Mouse (Mus musculus): ENCODE measurements at regions not wholly inside any gene's neighbourhood (a gene's known extent, or its start where the extent isn't known, plus 50 kb on each side); places are given as distances from the start of the nearest gene placed in this dataset.

DNA sequence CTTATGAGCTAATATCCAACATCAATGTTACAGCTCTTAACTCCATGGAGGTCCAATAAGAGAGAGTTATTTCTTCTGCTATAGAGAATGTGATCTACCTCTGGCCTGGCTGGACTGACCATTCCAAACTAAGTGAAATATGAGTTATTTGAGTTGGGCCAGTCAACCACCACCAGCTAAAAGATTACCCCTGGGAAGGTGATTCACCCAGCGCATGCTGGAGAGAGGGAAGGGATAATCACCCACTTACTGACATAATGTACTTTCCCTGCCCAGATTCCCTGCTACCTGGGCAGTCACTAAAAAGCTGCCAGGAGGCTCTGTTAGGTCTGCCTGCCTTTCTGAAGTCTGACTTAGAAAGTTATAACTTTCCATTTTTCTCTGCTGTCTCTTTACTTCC is 216.8 kb downstream of the Hhipl2 start:
- Histone ChIP-seq H3K4me3 (no peak overlapping the region), H3K9me3 (no peaks in the 10 kb centered on the region), H3K27me3 (replicated peaks) (no peaks in the 10 kb centered on the region), H3K9ac (no peak overlapping the region), H3K4me2 (replicated peaks) (no peak overlapping the region), H3K36me3 (no peaks in the 10 kb centered on the region), H3K27ac (no peak overlapping the region), H3K4me1 (no peaks in the 10 kb centered on the region)
- WGBS, result 81% methylated on average over 1 of the region's 1 CpGs
- no peak for ATAC-seq (ENCODE audit: low FRiP score, low read depth)

DNA sequence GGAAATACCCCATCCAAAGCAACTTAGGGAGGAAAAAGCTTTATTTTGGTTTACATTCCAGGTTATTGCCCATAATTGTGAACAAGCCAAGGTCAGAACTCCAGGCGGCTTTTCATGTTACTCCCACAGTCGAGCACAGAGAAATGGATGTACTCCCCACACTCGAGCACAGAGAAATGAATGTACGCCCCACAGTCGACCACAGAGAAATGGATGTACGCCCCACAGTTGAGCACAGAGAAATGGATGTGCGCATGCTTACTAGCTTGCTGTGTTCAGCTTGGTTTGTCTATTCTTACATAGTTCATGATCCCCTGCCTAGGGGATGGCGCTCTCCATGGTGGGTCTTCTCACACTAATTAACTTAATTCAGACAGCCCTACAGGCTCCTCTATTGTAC is 219.2 kb downstream of the Hhipl2 start:
- ATAC-seq (ENCODE audit: low FRiP score, low read depth), result no peak
- WGBS, result 72% methylated on average over 8 of the region's 8 CpGs
- Histone ChIP-seq H3K9me3 (no peaks in the 10 kb centered on the region), H3K4me3 (no peak overlapping the region), H3K4me2 (replicated peaks) (no peak overlapping the region), H3K9ac (no peak overlapping the region), H3K36me3 (no peaks in the 10 kb centered on the region), H3K4me1 (no peaks in the 10 kb centered on the region), H3K27me3 (replicated peaks) (no peaks in the 10 kb centered on the region), H3K27ac (no peak overlapping the region)

DNA sequence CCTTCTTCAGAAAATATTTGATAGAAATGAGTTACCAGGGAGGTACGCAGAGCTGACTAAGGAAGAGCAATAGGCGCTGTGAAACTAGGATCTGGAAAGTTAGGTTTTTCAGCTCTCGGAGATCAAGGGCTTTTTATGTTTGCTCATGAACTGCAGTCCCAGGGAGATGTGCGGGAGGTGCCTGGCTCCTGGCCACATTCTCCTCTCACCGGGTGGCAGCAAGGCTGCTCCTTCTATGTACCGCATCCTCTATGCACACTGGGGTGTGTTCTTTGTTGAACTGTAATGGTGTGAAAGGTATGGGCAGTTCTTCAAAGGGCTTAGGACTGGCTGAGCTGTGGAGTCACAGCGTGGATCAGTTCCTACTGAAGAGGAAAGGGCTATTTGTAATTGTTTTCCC is 221.3 kb downstream of the Hhipl2 start:
- ATAC-seq (ENCODE audit: low FRiP score, low read depth), result no peak

DNA sequence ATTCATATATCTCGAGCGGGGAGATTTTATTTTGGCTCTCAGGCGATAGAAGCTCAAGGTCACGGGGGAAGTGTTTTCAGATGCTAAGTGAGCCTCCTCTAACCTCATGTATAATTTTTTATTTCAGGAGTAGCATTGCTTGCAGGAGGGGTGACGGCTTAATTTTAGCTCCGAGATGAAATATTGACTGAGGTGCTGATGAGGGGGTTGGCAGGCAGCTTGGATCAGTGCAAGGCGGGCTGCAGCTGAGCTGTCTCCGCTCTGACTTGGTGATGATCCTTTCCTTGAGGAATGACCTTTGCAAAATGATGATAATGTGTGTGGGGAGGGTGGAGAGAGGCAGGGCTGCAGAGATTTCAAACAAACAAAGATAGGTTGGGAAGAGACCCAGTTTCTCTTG is 222.6 kb downstream of the Hhipl2 start:
- Histone ChIP-seq H3K4me2 (replicated peaks) (no peak overlapping the region), H3K27ac (no peak overlapping the region), H3K4me1 (no peaks in the 10 kb centered on the region), H3K36me3 (no peaks in the 10 kb centered on the region), H3K4me3 (no peak overlapping the region), H3K27me3 (replicated peaks) (no peaks in the 10 kb centered on the region), H3K9ac (no peak overlapping the region), H3K9me3 (no peaks in the 10 kb centered on the region)
- ATAC-seq (ENCODE audit: low FRiP score, low read depth), result no peak
- 76% methylated on average over 8 of the region's 8 CpGs for WGBS

More for the DNA sequence above, 221.3 kb downstream of the Hhipl2 start:
- H3K27ac ChIP-seq, result no peak overlapping the region
- H3K36me3 ChIP-seq, result no peaks in the 10 kb centered on the region
- WGBS, result 38% methylated on average over 7 of the region's 7 CpGs
- H3K9me3 ChIP-seq, result no peaks in the 10 kb centered on the region
- no peaks in the 10 kb centered on the region for H3K4me1 ChIP-seq
- no peak overlapping the region for H3K4me2 ChIP-seq (replicated peaks)
- H3K9ac ChIP-seq, result no peak overlapping the region
- no peaks in the 10 kb centered on the region for H3K27me3 ChIP-seq (replicated peaks)
- no peak overlapping the region for H3K4me3 ChIP-seq

DNA sequence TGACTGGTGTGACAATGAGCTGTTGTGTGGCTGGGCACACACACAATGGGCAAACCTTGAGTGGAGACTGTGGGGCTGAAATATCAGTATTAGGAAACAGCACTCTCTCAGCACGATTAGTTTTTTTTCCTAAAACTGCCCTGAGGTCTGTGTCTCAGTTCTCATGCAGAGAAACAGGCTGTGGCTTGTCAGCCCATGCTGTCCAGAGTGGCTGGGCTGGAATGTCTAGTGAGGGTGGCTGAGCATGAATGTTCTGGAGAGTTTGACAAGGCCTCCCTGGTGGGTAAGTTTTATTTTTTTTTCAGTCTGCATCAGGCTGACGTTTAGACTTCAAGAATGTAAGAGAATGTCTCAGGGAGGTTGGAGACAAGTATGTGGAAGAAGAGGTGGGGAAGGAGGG is 226.0 kb downstream of the Hhipl2 start:
- Histone ChIP-seq H3K4me2 (replicated peaks) (no peak overlapping the region), H3K9ac (no peak overlapping the region), H3K9me3 (no peaks in the 10 kb centered on the region), H3K36me3 (no peaks in the 10 kb centered on the region), H3K4me3 (no peak overlapping the region), H3K4me1 (no peaks in the 10 kb centered on the region), H3K27me3 (replicated peaks) (no peaks in the 10 kb centered on the region), H3K27ac (no peak overlapping the region)
- ATAC-seq (ENCODE audit: low FRiP score, low read depth), result no peak
- WGBS, result 65% methylated on average over 2 of the region's 2 CpGs

GRCm38 (mm10) chr1:183653878-183654277 is 235.9 kb downstream of the Hhipl2 start:
- Histone ChIP-seq H3K4me2 (replicated peaks) (no peak overlapping the region), H3K9me3 (no peaks in the 10 kb centered on the region), H3K4me1 (no peaks in the 10 kb centered on the region), H3K4me3 (no peak overlapping the region), H3K9ac (no peak overlapping the region), H3K36me3 (no peaks in the 10 kb centered on the region), H3K27me3 (replicated peaks) (no peaks in the 10 kb centered on the region), H3K27ac (no peak overlapping the region)
- WGBS, result 76% methylated on average over 6 of the region's 6 CpGs
- ATAC-seq (ENCODE audit: low FRiP score, low read depth), result no peak

DNA sequence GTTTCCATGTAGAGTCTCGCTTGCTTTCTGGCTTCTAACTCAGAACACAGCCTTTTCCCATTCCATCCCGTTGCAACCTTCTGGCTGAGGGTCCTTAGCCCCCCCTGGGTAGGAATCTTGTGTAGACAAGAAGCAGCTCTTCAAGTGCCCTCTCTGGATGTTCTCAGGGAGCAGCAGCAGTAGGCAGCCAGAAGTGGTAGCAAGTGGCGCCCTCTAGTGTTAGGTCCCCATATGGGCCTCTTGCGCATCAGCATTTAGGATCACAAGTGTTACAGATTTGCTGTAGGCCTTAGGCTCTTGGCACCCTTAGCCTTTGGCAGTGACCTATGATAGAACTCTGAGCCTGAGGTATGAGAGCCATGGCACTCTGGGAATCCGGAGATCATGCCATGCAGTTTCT is 239.0 kb downstream of the Hhipl2 start:
- WGBS, result 58% methylated on average over 5 of the region's 5 CpGs
- Histone ChIP-seq H3K27ac (no peak overlapping the region), H3K27me3 (replicated peaks) (no peaks in the 10 kb centered on the region), H3K36me3 (no peaks in the 10 kb centered on the region), H3K9me3 (no peaks in the 10 kb centered on the region), H3K4me1 (no peaks in the 10 kb centered on the region), H3K4me2 (replicated peaks) (no peak overlapping the region), H3K4me3 (no peak overlapping the region), H3K9ac (no peak overlapping the region)
- ATAC-seq (ENCODE audit: low FRiP score, low read depth), result no peak

DNA sequence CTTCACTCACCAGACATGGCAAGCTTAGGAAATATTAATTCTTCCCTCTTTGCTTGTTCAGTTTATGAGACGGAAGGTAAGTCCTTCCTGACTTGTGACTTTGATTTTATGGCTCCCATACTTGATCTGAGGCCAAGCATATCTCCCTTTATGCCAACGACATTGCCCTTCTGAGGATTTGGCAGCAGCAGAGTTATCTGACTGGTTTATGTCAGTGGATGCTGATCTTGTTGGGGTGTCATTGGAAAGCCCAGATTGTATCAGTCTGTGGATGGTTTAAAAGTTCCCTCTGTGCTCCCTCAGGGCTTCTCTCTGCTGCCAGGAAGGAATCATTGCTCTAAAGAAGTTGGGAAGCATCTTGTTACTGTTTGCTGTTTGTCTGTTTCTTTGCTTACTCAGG is 242.5 kb downstream of the Hhipl2 start:
- Histone ChIP-seq H3K9me3 (no peaks in the 10 kb centered on the region), H3K27me3 (replicated peaks) (no peaks in the 10 kb centered on the region), H3K36me3 (no peaks in the 10 kb centered on the region), H3K9ac (no peak overlapping the region), H3K4me2 (replicated peaks) (no peak overlapping the region), H3K4me1 (no peaks in the 10 kb centered on the region), H3K4me3 (no peak overlapping the region), H3K27ac (no peak overlapping the region)
- 88% methylated on average over 2 of the region's 2 CpGs for WGBS
- no peak for ATAC-seq (ENCODE audit: low FRiP score, low read depth)

GRCm38 (mm10) chr1:183662369-183663043 is 244.5 kb downstream of the Hhipl2 start:
- ATAC-seq (ENCODE audit: low FRiP score, low read depth), result no peak
- 0 out of 2 replicates have a peak, but pooled peaks cover 3% of the 10 kb centered on the region for H3K9me3 ChIP-seq
- whole genome bisulfite sequencing, result 83% methylated on average over 15 of the region's 15 CpGs
- H3K4me2 ChIP-seq (replicated peaks), result no peak overlapping the region
- H3K9ac ChIP-seq, result no peak overlapping the region
- no peak overlapping the region for H3K4me3 ChIP-seq
- no peaks in the 10 kb centered on the region for H3K27me3 ChIP-seq (replicated peaks)
- no peaks in the 10 kb centered on the region for H3K36me3 ChIP-seq
- no peaks in the 10 kb centered on the region for H3K4me1 ChIP-seq
- no peak overlapping the region for H3K27ac ChIP-seq

- H3K4me1 ChIP-seq, result peaks cover 7% of the 10 kb centered on the region; the same call in 1 of the 2 replicates
- 0 out of 2 replicates have a peak, but pooled peaks cover 3% of the 10 kb centered on the region for H3K9me3 ChIP-seq
- H3K27me3 ChIP-seq (replicated peaks), result no peaks in the 10 kb centered on the region
- H3K4me2 ChIP-seq (replicated peaks), result no peak overlapping the region
- 72% methylated on average over 8 of the region's 8 CpGs for WGBS
- H3K36me3 ChIP-seq, result no peaks in the 10 kb centered on the region
- no peak overlapping the region for H3K9ac ChIP-seq
- H3K27ac ChIP-seq, result no peak overlapping the region
- H3K4me3 ChIP-seq, result no peak overlapping the region
- no peak for ATAC-seq (ENCODE audit: low FRiP score, low read depth)
Measured at GRCm38 (mm10) chr1:183669271-183669670, 251.3 kb downstream of the Hhipl2 start.

- Histone ChIP-seq H3K27me3 (replicated peaks) (no peaks in the 10 kb centered on the region), H3K36me3 (no peaks in the 10 kb centered on the region), H3K9me3 (0 out of 2 replicates have a peak, but pooled peaks cover 3% of the 10 kb centered on the region), H3K9ac (no peak overlapping the region), H3K4me3 (no peak overlapping the region), H3K27ac (no peak overlapping the region), H3K4me2 (replicated peaks) (no peak overlapping the region), H3K4me1 (peaks cover 7% of the 10 kb centered on the region; the same call in 1 of the 2 replicates)
- ATAC-seq (ENCODE audit: low FRiP score, low read depth), result no peak
- 60% methylated on average over 11 of the region's 11 CpGs for WGBS
Measured at GRCm38 (mm10) chr1:183669674-183670073, 251.7 kb downstream of the Hhipl2 start.

DNA sequence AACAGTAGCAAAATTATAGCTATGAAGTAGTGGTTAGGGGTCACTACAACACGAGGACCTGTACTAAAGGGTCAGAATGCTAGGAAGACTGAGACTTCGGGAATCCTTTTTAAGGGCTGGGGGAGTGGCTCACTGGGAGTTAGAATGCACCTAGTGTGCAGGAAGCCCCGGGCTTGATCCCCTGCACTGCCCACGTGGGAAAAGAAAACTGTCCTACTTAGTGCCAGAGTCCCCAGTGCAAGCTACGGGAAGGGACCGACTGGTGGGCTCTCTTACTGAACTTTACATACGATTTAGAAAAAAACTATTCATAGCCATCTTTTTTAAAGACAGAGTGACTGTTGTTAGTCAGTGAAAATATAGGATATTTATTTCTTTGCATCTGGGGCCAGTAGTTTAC is 252.5 kb downstream of the Hhipl2 start:
- 0 out of 2 replicates have a peak, but pooled peaks cover 3% of the 10 kb centered on the region for H3K9me3 ChIP-seq
- 74% methylated on average over 7 of the region's 7 CpGs for WGBS
- H3K4me1 ChIP-seq, result peaks cover 7% of the 10 kb centered on the region; the same call in 1 of the 2 replicates
- H3K27ac ChIP-seq, result no peak overlapping the region
- H3K27me3 ChIP-seq (replicated peaks), result no peaks in the 10 kb centered on the region
- no peak for ATAC-seq (ENCODE audit: low FRiP score, low read depth)
- H3K9ac ChIP-seq, result no peak overlapping the region
- no peak overlapping the region for H3K4me3 ChIP-seq
- no peak overlapping the region for H3K4me2 ChIP-seq (replicated peaks)
- H3K36me3 ChIP-seq, result no peaks in the 10 kb centered on the region

GRCm38 (mm10) chr1:183671541-183671940 is 253.5 kb downstream of the Hhipl2 start:
- Histone ChIP-seq H3K4me3 (no peak overlapping the region), H3K27ac (no peak overlapping the region)
- WGBS, result 77% methylated on average over 4 of the region's 4 CpGs

More at GRCm38 (mm10) chr1:183671541-183671940, 253.5 kb downstream of the Hhipl2 start:
- peaks cover 7% of the 10 kb centered on the region; the same call in 1 of the 2 replicates for H3K4me1 ChIP-seq
- no peak overlapping the region for H3K4me2 ChIP-seq (replicated peaks)
- H3K9me3 ChIP-seq, result 0 out of 2 replicates have a peak, but pooled peaks cover 3% of the 10 kb centered on the region
- H3K27me3 ChIP-seq (replicated peaks), result no peaks in the 10 kb centered on the region
- H3K36me3 ChIP-seq, result no peaks in the 10 kb centered on the region
- ATAC-seq (ENCODE audit: low FRiP score, low read depth), result no peak
- H3K9ac ChIP-seq, result no peak overlapping the region

Measured in neural tube, embryonic 12.5 days (tissue).